Comparison of ENCODE assay signal across 8 mouse cellular contexts in the genomic region with DNA sequence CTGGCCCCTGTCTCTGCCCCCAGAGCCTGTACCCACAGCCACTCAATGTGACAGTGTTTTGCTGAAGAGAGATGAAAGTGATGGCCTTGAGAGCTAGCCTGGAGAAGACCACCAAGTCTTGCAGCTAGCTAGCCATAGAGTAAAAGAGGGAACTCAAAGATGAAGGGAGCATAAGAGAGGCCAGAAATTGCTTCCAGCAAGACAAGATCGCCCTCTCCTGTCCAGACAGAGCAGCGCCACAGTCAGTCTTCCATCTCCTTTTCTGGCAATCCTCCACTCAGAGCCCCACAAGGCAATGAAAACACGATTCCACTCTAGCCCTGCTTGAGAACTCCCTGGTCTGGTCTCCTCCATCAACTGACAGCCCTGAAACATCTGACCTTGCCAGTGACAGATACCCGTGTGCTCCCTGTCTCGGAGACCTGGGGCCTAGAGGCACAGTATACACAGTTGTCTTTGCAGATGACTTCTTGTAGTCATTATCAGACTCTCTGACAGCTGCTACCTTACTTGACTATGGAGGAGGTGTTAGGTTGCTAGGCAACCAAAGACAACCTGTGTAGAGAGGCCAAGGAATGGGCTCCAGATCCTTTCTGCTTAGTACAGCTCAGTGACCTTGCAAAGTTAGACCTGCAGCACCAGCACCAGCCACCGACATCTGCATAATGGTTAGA. TPM values are rescaled to one million over a fixed set of nuclear protein-coding genes. Genes with fewer than 3 reads are reported as not detected.
DNase-seq lines count a peak whose midpoint lies in the region; TF ChIP-seq lines count a peak whose summit lies in the region.

No protein-coding gene starts in this region.

- TF ChIP-seq CTCF in kidney, adult 2 months (conservative IDR thresholded peaks at IDR 0.05; ENCODE audit: insufficient read depth, insufficient read length, low read depth, low read length) = peak; percentile 63
- TF ChIP-seq CTCF in small intestine, adult 2 months (IDR thresholded peaks at IDR 0.05; ENCODE audit: extremely low read depth, insufficient read length, insufficient replicate concordance, low read depth, low read length) = peak; percentile 39; the same call in 1 of the 2 replicates

- no peak overlapping the region for H3K4me3 ChIP-seq in kidney, adult 2 months (ENCODE audit: insufficient read depth, low read depth, low read length)
- H3K4me3 ChIP-seq in small intestine, adult 2 months (ENCODE audit: low read depth, low read length) = no peak overlapping the region

- no peak overlapping the region for H3K27ac ChIP-seq in kidney, adult 2 months (ENCODE audit: insufficient read depth, low read depth, low read length)
- no peak overlapping the region for H3K27ac ChIP-seq in small intestine, adult 2 months (ENCODE audit: insufficient read depth, low read depth, low read length)

- no peaks in the 10 kb centered on the region for H3K4me1 ChIP-seq in kidney, adult 2 months (ENCODE audit: control insufficient read depth, insufficient read depth, low read length)
- H3K4me1 ChIP-seq in small intestine, adult 2 months (ENCODE audit: control insufficient read depth, insufficient read depth, insufficient read length, low read length) = no peaks in the 10 kb centered on the region

- intact Hi-C loops in gastrocnemius, postnatal 14 days (cut with DNase I; ENCODE audit: low total_unique reads) = loop anchor here (5.0 kb wide), 1 partner anchor 96 kb away; no protein-coding TSS in a partner anchor

- TF ChIP-seq POLR2A in kidney, adult 2 months (IDR thresholded peaks at IDR 0.05; ENCODE audit: low read depth, low read length) = no peak
- no peak for TF ChIP-seq POLR2A in small intestine, adult 2 months (IDR thresholded peaks at IDR 0.05; ENCODE audit: low read depth, low read length)

- H3K36me3 ChIP-seq in kidney, adult 2 months (ENCODE audit: control insufficient read depth, insufficient read depth, low read length) = no peaks in the 10 kb centered on the region
- no peaks in the 10 kb centered on the region for H3K36me3 ChIP-seq in small intestine, adult 2 months (ENCODE audit: control insufficient read depth, insufficient read depth, low read length)

- DNase-seq in kidney, adult 2 months = peak; percentile 21
- no peak for DNase-seq in kidney, adult 11 months
- DNase-seq in cerebellum, adult 8-10 months = peak; percentile 77
- peak; percentile 25 for DNase-seq in gastrocnemius, postnatal 14 days
- DNase-seq in layer of hippocampus, adult 8-10 months (ENCODE audit: low spot score in 2 of 2) = peak; percentile 49 to 63
- peak; percentile 39 for DNase-seq in mesoderm, embryonic 11.5 days (ENCODE audit: low read depth, low spot score)
- no peak for DNase-seq in natural killer cell, adult 2 months (ENCODE audit: low spot score in 2 of 2)

- no peaks in the 10 kb centered on the region for H3K27me3 ChIP-seq in kidney, adult 2 months (replicated peaks; ENCODE audit: control insufficient read depth, insufficient read depth, low read length)
- no peaks in the 10 kb centered on the region for H3K27me3 ChIP-seq in small intestine, adult 2 months (ENCODE audit: control insufficient read depth, insufficient read depth, low read length)

- 43% methylated on average over 6 of the region's 6 CpGs for WGBS in kidney, adult 2 months
- WGBS in small intestine, adult 2 months = 31% methylated on average over 6 of the region's 6 CpGs

RNA-seq across cellular contexts. Expression of gene Kcna10, which starts 5.5 kb away (rescaled TPM):
- not detected in 2 replicates for polyA plus RNA-seq in kidney, adult 2 months (2012; rRNA removed)
- under 1 TPM in 1 of 2 experiments, not detected in 1; 0.10 TPM for total RNA-seq in gastrocnemius, postnatal 14 days (2021)
- total RNA-seq in layer of hippocampus, adult 8-10 months (2022) = not detected
- polyA plus RNA-seq in small intestine, adult 2 months (2012; rRNA removed) = not detected in 2 replicates

RNA-seq across cellular contexts. Expression of gene Cym, which starts 33.2 kb away (rescaled TPM):
- polyA plus RNA-seq in kidney, adult 2 months (2012; rRNA removed) = 1.9 and 2.4 TPM in 2 replicates
- not detected for total RNA-seq in gastrocnemius, postnatal 14 days (2021)
- under 1 TPM in 1 of 4 experiments, not detected in 3; 0.27 TPM for total RNA-seq in layer of hippocampus, adult 8-10 months (2022)
- polyA plus RNA-seq in small intestine, adult 2 months (2012; rRNA removed) = 6.5 and 11.9 TPM in 2 replicates

RNA-seq across cellular contexts. Expression of gene A630076J17Rik, which starts 42.1 kb away (rescaled TPM):
- polyA plus RNA-seq in kidney, adult 2 months (2012; rRNA removed) = not detected in 2 replicates
- total RNA-seq in gastrocnemius, postnatal 14 days (2021) = not detected
- not detected for total RNA-seq in layer of hippocampus, adult 8-10 months (2022)
- polyA plus RNA-seq in small intestine, adult 2 months (2012; rRNA removed) = not detected in 2 replicates

RNA-seq across cellular contexts. Expression of gene Prok1, which starts 51.1 kb away (rescaled TPM):
- 10.8 and 12.8 TPM in 2 replicates for polyA plus RNA-seq in kidney, adult 2 months (2012; rRNA removed)
- total RNA-seq in gastrocnemius, postnatal 14 days (2021) = not detected
- under 1 TPM in 2 of 4 experiments, not detected in 2; 0.18 to 0.31 TPM for total RNA-seq in layer of hippocampus, adult 8-10 months (2022)
- not detected in 2 replicates for polyA plus RNA-seq in small intestine, adult 2 months (2012; rRNA removed)

Comparison
In these comparisons a context has a peak if more than half of its experiments do, and no peak if none do; other contexts are left out.
1. DNase-seq: peak in kidney, adult 2 months (single experiment), cerebellum, adult 8-10 months (single experiment), gastrocnemius, postnatal 14 days (single experiment), layer of hippocampus, adult 8-10 months (2 of 2) and mesoderm, embryonic 11.5 days (single experiment); none in kidney, adult 11 months (single experiment) and natural killer cell, adult 2 months (0 of 2).